Mouse (Mus musculus): ENCODE data around the gene Olfr250.
"Not testable (repeated sequence)": the region's sequence is repeated elsewhere in the genome, so short reads cannot be mapped to it uniquely, and the experiment has no call there.

Gene Olfr250

GRCm38 (mm10) chr9:38366596-38366995, at the start of gene Olfr250:
Olfr250 (plus strand) TSS chr9:38366896.
- in situ Hi-C loops (cut with MboI, MseI): no loop called here

GRCm38 (mm10) chr9:38328760-38329159, 37.9 kb upstream of the Olfr250 start, which contains the start of gene Olfr25:
Olfr25 (plus strand) TSS chr9:38329060.
- in situ Hi-C loops (cut with MboI, MseI): loop anchor here (10.0 kb wide), 1 partner anchor 1684 kb away; the partner anchor contains the start of gene A630095E13Rik

- in situ Hi-C loops (cut with MboI, MseI): no loop called here
These were observed 18.6 kb upstream of the Olfr250 start, which contains the start of gene Olfr898 for GRCm38 (mm10) chr9:38348111-38348510. Olfr898 (plus strand) TSS chr9:38348411.

GRCm38 (mm10) chr9:38376786-38377185, 10.1 kb downstream of the Olfr250 start, which contains the start of gene Olfr251:
Olfr251 (plus strand) TSS chr9:38377086.
- in situ Hi-C loops (cut with MboI, MseI): no loop called here

GRCm38 (mm10) chr9:38401398-38401797, 34.7 kb downstream of the Olfr250 start, which contains the start of gene Olfr147:
Olfr147 (plus strand) TSS chr9:38401698.
- in situ Hi-C loops (cut with MboI, MseI): no loop called here

- in situ Hi-C loops (cut with MboI, MseI): not testable (repeated sequence)
These were observed 40.8 kb downstream of the Olfr250 start for GRCm38 (mm10) chr9:38407502-38407901.

- in situ Hi-C loops (cut with MboI, MseI): not testable (repeated sequence)
These were observed 46.8 kb downstream of the Olfr250 start for GRCm38 (mm10) chr9:38413502-38413901.

All from T-helper 1 cell (primary cell).